Mouse (Mus musculus): ENCODE data around the gene Atp7a.

- TF ChIP-seq HCFC1 (IDR thresholded peaks at IDR 0.05; ENCODE audit: low read depth, low read length) (no peak), CHD1 (IDR thresholded peaks at IDR 0.05; ENCODE audit: low read depth, low read length) (no peak), POLR2A (IDR thresholded peaks at IDR 0.05; ENCODE audit: control insufficient read depth in 1 of 2, insufficient read depth in 1 of 2, low read depth in 1 of 2, low read length in 2 of 2, poor library complexity in 1 of 2) (no peak), POLR2AphosphoS2 (IDR thresholded peaks at IDR 0.05; ENCODE audit: low read length) (no peak), GATA1 (IDR thresholded peaks at IDR 0.05; ENCODE audit: low read depth, low read length) (no peak), MEF2A (IDR thresholded peaks at IDR 0.05; ENCODE audit: extremely low read depth, insufficient replicate concordance, low read depth, low read length, poor library complexity, severe bottlenecking) (no peak), MXI1 (IDR thresholded peaks at IDR 0.05; ENCODE audit: low read depth, low read length) (no peak), JUND (IDR thresholded peaks at IDR 0.05; ENCODE audit: low read depth, low read length) (no peak), TAL1 (IDR thresholded peaks at IDR 0.05; ENCODE audit: low read length) (no peak), RAD21 (IDR thresholded peaks at IDR 0.05; ENCODE audit: low read depth, low read length) (no peak), GABPA (IDR thresholded peaks at IDR 0.05; ENCODE audit: low read depth, low read length) (no peak), TCF12 (IDR thresholded peaks at IDR 0.05; ENCODE audit: low read depth, low read length) (no peak)
Observed at GRCm38 (mm10) chrX:106017516-106017915, 9.6 kb upstream of the Atp7a start.

All from MEL (cell line).